Mouse (Mus musculus) olfactory bulb, adult 2 months (tissue): ENCODE results near the gene Mief1. TPM values are rescaled to one million over a fixed set of nuclear protein-coding genes. Genes with fewer than 3 reads are reported as not detected.
A peak's percentile ranks its signal among the peaks of the same experiment; 100 is the strongest.

Experiments
- H3K27ac ChIP-seq: fragments of 200-500 bp; 2 replicates; pipeline ENCODE4 v1.5.1; 2012; ENCODE audit warnings: low read depth, low read length; ENCODE audit not compliant: insufficient read depth
- H3K4me1 ChIP-seq: fragments of 200-500 bp; 2 replicates; pipeline ENCODE4 v1.6.1; 2012; ENCODE audit warnings: low read length; ENCODE audit not compliant: control insufficient read depth, insufficient read depth
- H3K4me3 ChIP-seq: fragments of 200-500 bp; 2 replicates; pipeline ENCODE4 v1.5.1; 2012; ENCODE audit warnings: mild to moderate bottlenecking, low read depth, low read length, moderate library complexity; ENCODE audit not compliant: insufficient read depth
- CTCF ChIP-seq: fragments of 200-500 bp; IDR thresholded peaks from 2 replicates; pipeline ENCODE4 v1.5.1; 2012; ENCODE audit warnings: low read depth, mild to moderate bottlenecking, low read length, moderate library complexity; ENCODE audit not compliant: insufficient read depth
- POLR2A ChIP-seq: fragments of 200-500 bp; IDR thresholded peaks from 2 replicates; pipeline ENCODE4 v1.6.1; 2012; ENCODE audit warnings: mild to moderate bottlenecking, low read depth, low read length, moderate library complexity; ENCODE audit not compliant: insufficient read depth
- WGBS: fragments of 180-500 bp; shearing (Covaris S2); methylation state at CpG from one replicate; pipeline ENCODE4 v1.1.7; 2018; 5-methylcytosine and 5-hydroxymethylcytosine counted together
- polyA plus RNA-seq: library from polyadenylated mRNA; stranded (reverse); fragments of >200 nt; gene quantifications from 2 replicates; pipeline ENCODE4 v1.2.4, GENCODE M21; 2012; ENCODE audit warnings: low replicate concordance; ENCODE audit not compliant: missing spikeins, insufficient read depth, insufficient read length

Mief1 gene
- not detected in 2 replicates for polyA plus RNA-seq

DNA sequence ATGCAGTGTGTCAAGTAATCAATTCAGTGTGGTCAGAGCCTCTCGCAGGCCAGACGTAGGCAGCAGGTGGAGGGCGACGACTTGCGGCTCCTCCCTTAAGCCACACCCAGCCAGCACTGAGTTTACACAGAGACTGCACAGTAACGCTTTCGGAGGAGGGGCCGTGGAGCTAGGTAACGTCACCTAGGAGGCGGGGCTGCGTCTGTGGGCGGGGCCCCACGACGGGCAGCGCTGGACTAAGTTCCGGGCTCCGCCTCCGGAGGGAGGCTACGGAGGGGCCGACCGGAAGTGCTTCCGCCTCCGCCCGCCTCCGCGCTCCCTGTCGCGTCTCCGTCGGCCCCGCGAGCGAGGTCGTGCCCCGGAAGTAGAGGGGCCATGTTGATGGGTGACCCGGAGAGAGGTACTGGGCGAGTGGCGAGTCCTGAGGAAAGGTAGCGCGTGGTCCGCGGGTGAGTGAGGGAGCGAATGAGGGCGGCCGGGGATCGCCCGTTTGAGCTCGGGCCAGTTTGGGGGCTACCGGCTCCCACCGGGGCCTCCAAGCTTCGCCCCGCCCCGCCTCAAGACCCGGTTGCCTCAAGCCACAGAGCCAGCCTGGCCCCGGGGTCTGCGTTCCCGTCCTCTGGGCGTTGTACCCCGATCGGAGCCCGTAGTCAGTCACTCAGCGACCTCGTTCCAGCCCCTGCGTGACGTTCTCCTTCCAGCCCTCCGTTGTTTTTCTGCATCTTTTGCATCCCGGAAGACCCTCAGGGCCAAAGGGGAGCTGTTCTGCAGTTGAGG is at the start of gene Mief1:
Gene Mief1 (plus strand): TSS at position 286 of the 777 bp plus-strand sequence.
- Histone ChIP-seq H3K4me3 (peak within 1 kb of the TSS; percentile 74), H3K27ac (peak within 1 kb of the TSS; percentile 70), H3K4me1 (peaks cover 12% of the 10 kb centered on the region)
- TF ChIP-seq CTCF (no peak), POLR2A (peak; percentile 45)
- WGBS: under 1% methylated on average over 67 of the region's 67 CpGs

DNA sequence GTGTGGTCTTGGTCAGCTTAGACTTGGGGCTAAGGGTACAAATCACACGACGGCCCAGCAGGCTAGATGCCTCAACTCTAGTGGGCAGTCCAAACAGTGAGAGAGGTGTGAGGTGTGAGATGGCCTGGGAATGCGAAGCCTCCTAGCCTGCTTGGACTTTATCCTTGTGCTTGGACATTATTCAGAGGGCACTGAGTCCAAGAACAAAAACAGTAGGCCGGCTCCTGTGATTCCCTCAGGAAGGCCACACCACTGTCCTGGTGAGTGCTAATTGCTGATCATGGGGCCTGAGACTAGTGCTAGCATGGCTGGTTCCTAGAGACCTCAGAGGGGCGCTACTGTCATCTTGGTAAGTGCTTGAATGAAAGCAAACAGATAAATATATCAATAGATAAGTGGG is 44.9 kb upstream of the Mief1 start:
- WGBS: 82% methylated on average over 5 of the region's 5 CpGs
- peaks cover 48% of the 10 kb centered on the region for H3K4me1 ChIP-seq
- H3K27ac ChIP-seq: no peak overlapping the region
- H3K4me3 ChIP-seq: no peak overlapping the region
- TF ChIP-seq CTCF (no peak), POLR2A (no peak)

DNA sequence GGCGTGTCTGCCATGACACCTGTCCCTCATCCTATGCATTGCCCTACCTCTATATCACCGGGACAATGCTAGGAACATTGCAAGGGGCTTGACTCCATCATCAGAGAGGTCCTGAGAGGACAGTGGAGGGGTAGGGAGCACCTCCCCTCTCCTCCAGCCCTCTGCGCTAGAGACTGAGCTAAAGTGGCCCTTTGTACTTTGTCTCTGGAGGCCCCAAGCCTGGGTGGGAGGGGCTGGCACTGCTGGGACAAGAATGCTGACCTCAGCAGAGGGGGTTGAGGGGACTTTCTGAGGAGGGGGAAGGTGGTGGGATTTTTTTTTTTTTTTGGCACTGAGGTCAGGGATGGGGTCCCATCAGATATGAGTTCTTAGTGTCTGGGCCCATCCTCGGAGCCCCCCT is 43.7 kb upstream of the Mief1 start:
- peak overlapping the region; percentile 2; the same call in 1 of the 2 replicates for H3K27ac ChIP-seq
- no peak for TF ChIP-seq POLR2A
- TF ChIP-seq CTCF: no peak
- 75% methylated on average over 4 of the region's 4 CpGs for WGBS
- no peak overlapping the region for H3K4me3 ChIP-seq
- peaks cover 51% of the 10 kb centered on the region for H3K4me1 ChIP-seq

DNA sequence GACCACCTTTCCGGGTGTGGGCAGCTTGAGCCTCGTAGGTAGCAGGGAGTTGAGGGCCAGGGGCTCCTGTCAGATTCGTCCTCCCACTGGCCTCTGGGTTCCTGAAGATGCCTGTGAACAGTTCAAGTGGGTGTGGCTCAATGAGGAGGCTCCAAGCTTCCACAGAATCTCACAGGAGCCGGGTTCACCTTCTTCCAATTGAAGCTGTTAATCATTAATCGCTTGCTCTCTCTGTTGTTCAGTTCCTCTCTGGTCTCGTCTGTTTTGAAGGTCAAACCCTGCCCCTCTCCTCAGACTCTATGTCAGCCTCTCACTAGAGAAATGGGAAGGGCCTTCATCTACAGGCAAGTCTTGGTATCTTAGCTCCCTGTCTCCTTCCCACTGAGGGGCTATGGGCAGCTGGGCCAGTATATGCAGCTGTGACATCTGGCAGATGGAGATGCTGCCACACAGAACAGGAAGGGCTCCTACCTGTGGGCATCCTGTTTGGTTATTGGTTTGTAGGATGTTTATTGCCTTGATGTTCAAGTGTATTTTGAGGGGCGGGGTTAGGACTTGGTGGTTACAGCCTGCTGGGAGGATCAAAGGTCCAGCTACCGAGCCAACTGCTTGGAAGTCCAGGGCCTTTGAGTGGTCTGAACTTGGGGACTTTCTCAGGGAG is 42.1 kb upstream of the Mief1 start:
- WGBS: 85% methylated on average over 8 of the region's 8 CpGs
- no peak overlapping the region for H3K4me3 ChIP-seq
- peaks cover 45% of the 10 kb centered on the region for H3K4me1 ChIP-seq

DNA sequence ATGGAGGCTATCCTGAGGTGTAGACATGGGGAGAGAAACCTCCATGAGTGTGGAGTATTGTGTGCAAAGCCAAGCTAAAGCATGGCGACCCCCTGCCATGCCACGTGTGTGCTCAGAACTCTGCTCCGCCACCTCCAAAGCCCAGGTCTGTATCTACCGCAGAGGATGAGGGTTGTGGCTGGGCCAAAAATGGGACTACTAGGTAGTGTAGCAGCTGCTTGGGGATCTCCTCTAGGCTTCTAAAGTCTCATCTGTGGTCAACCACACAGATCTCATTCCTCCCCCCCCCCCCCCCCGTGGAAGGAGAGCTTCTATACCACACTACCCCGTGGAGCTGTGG is 41.6 kb upstream of the Mief1 start:
- TF ChIP-seq POLR2A (no peak), CTCF (no peak)
- Histone ChIP-seq H3K4me1 (peaks cover 45% of the 10 kb centered on the region), H3K27ac (no peak overlapping the region), H3K4me3 (no peak overlapping the region)
- 81% methylated on average over 6 of the region's 6 CpGs for WGBS

More for the DNA sequence above, 42.1 kb upstream of the Mief1 start:
- TF ChIP-seq CTCF: no peak
- no peak for TF ChIP-seq POLR2A
- H3K27ac ChIP-seq: no peak overlapping the region

DNA sequence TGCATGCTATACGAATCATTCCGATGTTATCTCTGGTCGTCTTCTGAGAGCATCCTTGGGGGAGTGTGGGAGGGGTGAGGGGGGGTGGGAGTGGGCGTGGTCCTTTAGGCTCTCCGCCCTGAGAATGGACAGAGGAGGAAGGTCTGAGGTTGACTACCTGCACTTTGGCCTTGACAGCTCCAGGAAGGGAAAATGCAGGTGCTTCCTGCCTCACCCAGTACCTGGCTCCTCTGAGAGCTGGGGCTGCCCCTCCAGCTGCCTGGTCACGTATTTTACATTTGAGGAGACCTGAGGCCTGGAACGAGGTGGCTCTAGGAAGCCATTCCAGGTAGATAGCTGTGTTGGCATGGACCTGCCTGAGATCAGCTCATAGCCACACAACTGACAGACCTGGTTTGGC is 41.0 kb upstream of the Mief1 start:
- H3K4me1 ChIP-seq: peaks cover 45% of the 10 kb centered on the region
- no peak overlapping the region for H3K27ac ChIP-seq
- WGBS: 81% methylated on average over 7 of the region's 7 CpGs
- TF ChIP-seq CTCF (no peak), POLR2A (no peak)
- no peak overlapping the region for H3K4me3 ChIP-seq

DNA sequence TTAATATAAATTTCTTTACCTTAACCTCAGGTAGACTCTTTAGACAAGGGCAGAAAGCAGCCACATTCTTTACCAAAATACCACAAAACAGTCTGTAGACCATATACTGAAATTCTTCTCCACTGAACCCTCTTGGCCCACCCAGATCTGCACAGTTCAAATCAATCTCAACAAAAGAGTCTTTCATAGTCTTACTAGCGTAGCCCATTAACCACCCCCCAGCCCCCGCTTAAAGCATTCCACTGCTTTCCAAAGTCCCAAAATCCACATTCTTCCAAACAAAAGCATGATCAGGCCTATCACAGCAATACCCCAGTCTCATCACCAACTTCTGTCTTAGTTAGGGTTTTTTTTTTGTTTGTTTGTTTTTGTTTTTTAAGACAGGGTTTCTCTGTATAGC is 34.3 kb upstream of the Mief1 start:
- Histone ChIP-seq H3K4me3 (no peak overlapping the region), H3K27ac (no peak overlapping the region), H3K4me1 (peaks cover 18% of the 10 kb centered on the region)
- 73% methylated on average over 2 of the region's 2 CpGs for WGBS
- TF ChIP-seq CTCF (no peak), POLR2A (no peak)

DNA sequence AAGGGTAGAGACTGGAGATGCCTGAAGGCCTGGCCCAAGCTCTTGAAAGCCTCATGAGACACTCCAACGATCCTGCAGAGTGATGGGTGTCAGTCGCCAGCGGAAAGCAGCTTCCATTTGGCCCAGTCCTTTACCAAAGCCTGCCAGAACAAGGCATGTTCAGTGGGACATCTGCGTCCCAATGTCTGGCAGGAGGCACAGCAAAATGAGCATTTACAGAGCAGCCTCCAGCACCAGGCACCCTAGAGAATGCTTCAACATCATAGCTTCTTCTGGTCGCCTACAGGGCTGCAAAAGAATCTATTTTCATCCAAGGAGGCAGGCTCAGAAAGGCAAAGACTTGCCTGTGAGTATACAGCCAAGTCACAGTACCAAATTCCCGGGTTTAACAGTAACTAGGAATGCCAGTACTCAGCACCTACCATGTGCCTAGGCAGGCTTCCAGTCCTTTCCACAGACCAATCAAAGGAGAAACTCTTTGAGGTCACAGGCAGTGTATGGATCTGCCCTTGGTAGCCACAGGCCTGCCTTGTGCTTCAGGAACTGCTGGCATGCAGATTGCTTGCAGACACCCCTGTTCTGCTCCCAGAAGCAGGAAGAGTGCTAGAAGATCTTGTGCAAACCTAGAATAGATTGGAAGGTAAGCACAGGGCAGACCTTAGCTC is 31.6 kb upstream of the Mief1 start:
- WGBS: 53% methylated on average over 6 of the region's 6 CpGs
- H3K4me3 ChIP-seq: no peak overlapping the region
- TF ChIP-seq POLR2A (no peak), CTCF (no peak)
- peaks cover 22% of the 10 kb centered on the region for H3K4me1 ChIP-seq
- peak overlapping the region; percentile 77 for H3K27ac ChIP-seq

DNA sequence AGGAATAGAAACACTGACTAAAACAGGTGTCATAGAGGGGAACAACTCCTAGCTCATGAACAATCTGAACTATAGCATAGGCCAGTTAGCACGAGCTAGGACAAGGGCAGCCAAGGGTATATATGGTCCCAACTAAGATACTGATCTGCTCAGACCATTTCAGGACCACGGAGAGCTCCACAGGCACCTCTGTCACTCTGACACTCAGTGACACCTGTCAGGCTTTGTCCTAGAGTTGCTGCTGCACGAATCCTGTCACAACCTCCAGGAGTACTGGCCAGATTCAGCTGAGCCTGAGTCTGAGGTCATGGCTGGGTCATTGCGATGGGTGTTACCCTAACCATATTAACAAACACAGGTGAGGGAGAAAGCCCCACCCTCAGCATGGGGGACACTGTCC is 30.4 kb upstream of the Mief1 start:
- no peak overlapping the region for H3K27ac ChIP-seq
- H3K4me1 ChIP-seq: peaks cover 26% of the 10 kb centered on the region
- TF ChIP-seq POLR2A: no peak
- no peak for TF ChIP-seq CTCF
- 54% methylated on average over 4 of the region's 4 CpGs for WGBS
- H3K4me3 ChIP-seq: no peak overlapping the region
